Mouse (Mus musculus) erythroblast, embryonic 14.5 days (primary cell): ENCODE measurements at regions not wholly inside any gene's neighbourhood (a gene's known extent, or its start where the extent isn't known, plus 50 kb on each side); places are given as distances from the start of the nearest gene placed in this dataset.

Experiments used
- GATA1 ChIP-seq: IDR thresholded peaks from 2 replicates; pipeline ENCODE4 v1.6.1; 2012; ENCODE audit warnings: low read length, inconsistent platforms, mixed read lengths
- TAL1 ChIP-seq: IDR thresholded peaks from 3 replicates; pipeline ENCODE4 v1.6.1; 2012; ENCODE audit warnings: low read length, inconsistent platforms, mixed read lengths

DNA sequence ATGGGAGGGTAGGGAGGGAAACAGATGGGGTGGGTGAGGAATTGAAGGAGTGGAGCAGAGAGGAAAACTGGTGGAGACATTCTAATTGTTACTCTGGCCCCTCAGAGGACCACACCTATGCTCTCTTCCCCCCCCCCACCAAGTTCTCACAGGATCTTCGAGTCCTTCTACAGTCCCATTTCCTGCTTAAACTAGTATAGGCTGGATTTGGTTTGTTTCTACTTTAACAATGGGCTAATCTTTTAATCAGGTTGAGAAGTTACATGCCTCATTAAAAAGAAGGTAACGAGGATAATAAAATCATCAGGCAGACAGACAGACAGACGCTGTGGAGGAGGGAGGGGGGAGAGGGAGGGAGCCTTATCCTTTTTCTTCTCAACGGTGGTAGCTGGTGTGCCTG is 167.7 kb upstream of the Prok2 start:
- TF ChIP-seq TAL1 = no peak
- TF ChIP-seq GATA1 = no peak
